Mouse (Mus musculus) neutrophil, adult 5-6 weeks (primary cell): ENCODE results near the gene Gdpd5. TPM values are rescaled to one million over a fixed set of nuclear protein-coding genes. Genes with fewer than 3 reads are reported as not detected.

ENCODE experiments used
- ATAC-seq: fragments of 151-379, 151-347 bp; 2 replicates; pipeline ENCODE4 v1.8.0; 2017; ENCODE audit warnings: mild to moderate bottlenecking, moderate TSS enrichment; ENCODE audit not compliant: insufficient number of reproducible peaks, poor library complexity, low FRiP score, severe bottlenecking; ENCODE audit errors: extremely low read depth
- total RNA-seq: library from RNA; stranded (forward); fragments of 200-1000 nt; gene quantifications from 2 replicates; pipeline ENCODE4 v1.2.3, GENCODE M21; 2017

Gdpd5 gene
- total RNA-seq, result 0.35 and 1.7 TPM in 2 replicates

- ATAC-seq, result peak; percentile 84
Observed at GRCm38 (mm10) chr7:99381214-99382087, at the start of gene Gdpd5. TSS of gene Gdpd5 (plus strand) at chr7:99381414.

- ATAC-seq, result no peak
Observed at GRCm38 (mm10) chr7:99332774-99333480, 48.3 kb upstream of the Gdpd5 start.

- ATAC-seq, result no peak
Observed at GRCm38 (mm10) chr7:99340736-99341135, 40.5 kb upstream of the Gdpd5 start.

DNA sequence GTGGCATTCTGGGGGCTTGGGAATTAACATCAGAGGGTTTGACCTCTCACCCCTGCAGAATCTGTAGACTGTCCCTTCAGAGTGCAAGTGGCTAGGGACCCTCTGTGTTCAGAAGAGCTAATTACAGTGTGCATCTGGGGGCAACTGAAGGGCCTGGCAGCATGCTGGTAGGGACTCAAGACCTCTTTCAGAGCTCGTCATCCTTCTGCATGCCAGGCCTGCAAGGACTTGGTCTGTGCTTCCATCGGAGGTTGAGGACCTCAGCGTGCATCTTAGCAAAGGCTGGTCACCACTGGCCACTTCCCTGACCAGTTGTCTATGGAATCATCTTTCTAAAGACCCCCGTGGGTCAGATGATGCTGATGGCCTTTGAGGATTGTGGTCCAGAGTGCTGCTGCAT, 37.6 kb upstream of the Gdpd5 start:
- ATAC-seq, result no peak

DNA sequence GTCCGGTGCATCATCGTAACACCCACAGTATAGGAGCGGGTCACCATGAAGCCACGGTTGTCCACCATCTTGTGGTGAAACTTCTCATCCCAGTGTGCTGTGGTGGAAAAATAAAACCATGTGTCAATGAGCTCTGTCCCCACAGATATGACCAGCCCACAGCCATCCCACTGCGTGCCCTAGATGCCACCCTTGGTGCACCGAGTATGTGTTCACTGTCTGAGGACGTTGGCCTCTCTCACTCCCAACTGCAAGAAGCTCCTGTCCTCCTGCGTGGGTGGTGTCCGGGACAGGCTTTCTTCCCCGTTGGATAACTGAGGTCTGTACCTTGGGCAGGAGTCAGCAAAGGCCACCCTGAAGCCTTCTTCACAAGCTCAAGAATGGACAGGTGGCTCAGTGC, 33.9 kb upstream of the Gdpd5 start:
- no peak for ATAC-seq

DNA sequence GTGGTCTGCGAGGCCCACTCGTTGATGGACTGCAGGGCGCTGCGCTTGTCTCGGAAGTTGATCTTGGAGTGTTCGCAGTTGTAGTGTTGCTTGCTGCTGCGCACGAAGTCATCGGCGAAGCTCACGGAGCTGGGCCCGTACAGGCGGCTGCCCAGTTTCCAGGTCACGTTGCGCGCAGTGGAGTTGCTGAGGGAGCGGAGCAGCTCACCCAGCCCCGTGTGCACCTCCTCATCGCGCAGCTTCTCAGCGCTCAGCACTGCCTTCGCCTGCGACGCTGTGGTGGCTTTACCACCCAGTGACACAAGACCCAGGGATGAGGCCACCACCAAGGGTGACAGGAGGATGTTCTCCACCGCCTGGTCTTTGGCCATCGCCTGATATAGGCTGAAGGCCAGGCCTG, 32.3 kb upstream of the Gdpd5 start:
- no peak for ATAC-seq

DNA sequence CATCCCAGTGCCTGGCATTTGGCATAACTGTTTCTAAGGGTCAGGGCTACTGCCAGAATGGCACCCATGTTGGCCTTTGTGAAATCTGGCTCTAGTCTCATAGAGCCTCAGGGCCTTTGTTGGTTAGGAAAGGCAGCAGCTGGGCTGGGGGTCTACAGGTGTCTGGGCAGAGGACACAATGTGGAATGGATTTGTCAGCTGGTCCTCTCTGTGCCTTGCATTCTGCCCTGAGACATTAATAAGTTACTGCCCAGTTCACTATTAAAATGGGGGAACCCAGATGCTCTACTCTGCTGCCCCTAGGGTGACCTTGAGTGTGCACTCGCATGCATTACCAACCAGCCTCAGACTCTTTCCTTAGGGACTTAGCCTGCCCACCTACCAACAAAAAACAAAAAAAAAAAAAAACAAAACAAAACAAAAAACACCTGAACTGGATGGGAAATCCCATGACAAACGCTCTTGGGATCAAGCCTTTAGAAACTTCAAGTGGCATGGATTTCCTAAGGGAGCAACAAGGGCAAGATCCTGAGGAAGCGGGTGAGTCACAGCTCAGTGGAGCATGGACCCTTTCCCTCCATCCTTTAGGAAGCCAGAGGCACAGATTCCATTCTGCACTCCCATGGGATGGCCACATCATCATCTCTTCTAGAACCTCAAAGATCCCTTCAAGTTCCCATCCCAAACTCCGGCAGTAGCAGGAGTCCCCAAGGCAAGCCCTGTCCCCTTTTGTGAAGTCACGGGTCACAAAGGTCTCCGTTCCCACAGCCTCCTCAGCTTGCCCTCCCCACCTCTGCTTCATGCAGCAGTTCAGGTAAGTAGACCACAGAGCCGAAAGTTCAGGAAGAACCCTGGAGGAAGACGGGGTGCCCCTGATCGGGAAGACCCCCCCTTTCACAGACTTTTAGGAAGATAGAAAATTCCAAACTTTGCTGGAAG, 31.2 kb upstream of the Gdpd5 start:
- no peak for ATAC-seq

GRCm38 (mm10) chr7:99351104-99351801, 30.0 kb upstream of the Gdpd5 start:
- ATAC-seq, result no peak

GRCm38 (mm10) chr7:99351802-99352517, 29.3 kb upstream of the Gdpd5 start:
- no peak for ATAC-seq

DNA sequence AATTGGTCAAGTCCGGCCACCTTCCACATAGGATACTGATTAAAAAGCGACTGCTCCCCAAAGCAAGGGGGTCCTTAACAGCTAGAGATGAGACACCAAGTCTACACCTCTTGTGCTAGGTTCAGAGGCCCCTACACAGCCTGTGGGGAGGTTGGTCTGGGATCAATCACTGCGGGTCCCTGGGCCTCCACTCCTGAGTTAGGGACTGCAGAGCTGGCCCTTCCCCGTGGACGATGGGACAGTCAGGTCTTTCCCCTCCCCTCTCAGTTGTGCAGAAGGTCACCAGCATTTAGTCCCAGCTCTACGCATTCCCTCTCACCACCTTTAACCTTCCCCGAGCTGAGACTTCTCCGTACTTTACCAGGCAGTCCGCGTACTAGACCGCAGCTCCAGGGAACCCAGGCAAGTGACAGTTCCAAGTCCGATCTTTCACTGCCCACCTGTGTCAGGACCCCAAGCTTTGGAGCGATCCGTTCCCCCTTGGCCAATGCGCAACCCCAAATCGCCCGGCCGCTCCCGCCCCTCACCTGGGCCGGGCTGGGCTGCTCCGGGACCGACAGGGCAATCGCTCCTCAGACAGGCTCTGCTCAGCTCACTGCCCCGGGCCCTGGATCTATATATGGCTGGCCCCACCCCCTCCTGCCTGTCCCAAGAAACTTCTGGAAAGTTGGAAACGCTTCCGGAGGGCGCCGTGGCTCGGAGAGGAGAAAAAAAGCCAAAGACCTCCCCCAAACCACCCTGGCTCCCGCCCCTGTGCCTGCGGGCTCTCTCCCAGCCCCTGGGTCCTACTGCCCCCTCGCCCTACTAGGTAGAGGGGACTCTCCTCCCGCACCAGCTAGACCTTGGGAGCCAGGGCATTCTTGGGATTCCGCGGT, 28.5 kb upstream of the Gdpd5 start, which contains the start of gene Serpinh1:
Gene Serpinh1 (minus strand): TSS at position 714 of the 875 bp plus-strand sequence.
- ATAC-seq, result no peak

DNA sequence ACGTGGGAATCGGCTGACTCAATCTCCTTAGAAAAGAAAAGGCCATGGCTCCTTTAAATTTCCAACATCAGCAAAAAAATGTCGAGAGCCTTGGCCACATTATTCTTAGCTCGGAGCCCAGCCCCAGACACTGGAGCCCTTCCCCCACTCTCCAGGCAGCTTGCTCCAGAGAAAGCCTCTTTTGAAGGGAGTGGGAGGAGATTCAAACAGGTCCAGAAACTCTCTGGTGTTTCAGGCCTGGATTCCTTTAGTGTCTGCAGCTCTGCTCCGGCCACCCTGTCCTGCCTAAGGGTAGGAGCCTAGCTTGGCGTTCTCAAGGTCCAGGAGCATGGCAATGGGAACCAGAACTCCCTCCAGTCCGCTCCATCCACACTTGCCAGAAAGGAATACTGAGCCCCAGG, 25.5 kb upstream of the Gdpd5 start:
- no peak for ATAC-seq

GRCm38 (mm10) chr7:99356244-99356930, 24.8 kb upstream of the Gdpd5 start:
- ATAC-seq, result no peak

DNA sequence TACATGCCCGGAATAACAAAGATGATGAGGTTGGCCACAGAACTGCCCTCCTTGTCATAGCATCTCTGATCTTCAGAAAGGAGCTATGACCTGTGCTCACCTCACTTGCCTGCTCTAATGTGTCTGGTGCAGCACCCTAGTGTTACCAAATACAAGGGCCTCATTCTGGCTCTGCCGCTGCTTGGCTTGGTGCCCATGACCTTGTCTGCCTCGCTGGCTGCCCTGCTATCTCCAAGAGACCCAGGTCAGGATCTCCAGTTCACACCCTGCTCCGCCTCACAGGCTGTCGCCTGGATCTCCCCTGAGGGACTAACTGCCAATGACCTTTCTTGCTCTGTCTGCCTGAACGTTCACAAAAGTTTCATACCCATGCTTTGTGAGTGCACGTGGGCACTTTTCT, 24.0 kb upstream of the Gdpd5 start:
- ATAC-seq, result no peak

GRCm38 (mm10) chr7:99358371-99358770, 22.8 kb upstream of the Gdpd5 start:
- ATAC-seq, result no peak

GRCm38 (mm10) chr7:99360021-99360802, 21.0 kb upstream of the Gdpd5 start:
- no peak for ATAC-seq
